Mouse (Mus musculus) MEL-GATA-1-ER (cell line): Measurements from ENCODE around the gene Ptpa.
A peak's percentile ranks its signal among the peaks of the same experiment; 100 is the strongest.

Source experiments
- DNase-seq: peaks from one replicate; pipeline ENCODE4 v3.0.0-alpha.2; 2012; ENCODE audit warnings: low read depth; ENCODE audit errors: extremely low read depth

Gene Ptpa

DNA sequence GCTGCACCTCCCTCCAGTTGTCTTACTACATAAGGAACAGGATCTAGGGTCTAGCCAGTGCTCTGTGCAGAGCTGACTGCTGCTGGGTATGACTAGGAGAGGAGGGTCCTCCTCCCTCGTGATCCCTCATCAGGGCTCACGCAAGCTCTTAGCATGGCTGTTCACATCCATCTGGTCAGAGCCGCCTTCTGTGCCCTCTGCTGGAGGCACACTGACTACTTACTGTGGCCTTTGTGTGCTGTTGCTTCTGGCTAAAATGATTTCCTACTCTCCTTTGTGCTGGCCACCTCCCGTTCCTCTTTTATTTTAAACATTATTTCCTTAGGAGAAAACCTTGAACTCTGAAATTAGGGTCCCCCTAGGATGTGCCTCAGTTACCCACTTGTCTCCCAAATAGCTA, 21.0 kb downstream of the Ptpa start:
- DNase-seq: no peak

DNA sequence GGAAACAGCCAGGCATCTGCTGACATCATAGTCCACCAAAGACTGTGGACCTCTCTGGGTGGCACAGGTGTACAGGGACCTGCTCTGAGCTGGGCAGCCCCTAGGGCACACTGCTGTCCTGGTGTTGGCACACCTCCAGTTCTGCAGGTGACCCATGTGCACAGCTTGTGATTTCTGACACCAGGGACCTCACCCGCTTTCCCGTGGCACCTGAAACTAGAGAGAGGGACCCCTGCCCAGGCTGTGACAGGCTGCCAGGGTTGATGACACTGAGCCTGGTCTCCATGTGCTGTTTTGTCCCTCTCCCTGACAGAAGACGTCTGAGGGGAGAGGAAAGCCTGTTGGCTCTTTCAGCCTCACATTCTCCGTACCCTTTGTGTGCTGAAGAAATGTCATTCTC, 22.0 kb downstream of the Ptpa start:
- no peak for DNase-seq

DNA sequence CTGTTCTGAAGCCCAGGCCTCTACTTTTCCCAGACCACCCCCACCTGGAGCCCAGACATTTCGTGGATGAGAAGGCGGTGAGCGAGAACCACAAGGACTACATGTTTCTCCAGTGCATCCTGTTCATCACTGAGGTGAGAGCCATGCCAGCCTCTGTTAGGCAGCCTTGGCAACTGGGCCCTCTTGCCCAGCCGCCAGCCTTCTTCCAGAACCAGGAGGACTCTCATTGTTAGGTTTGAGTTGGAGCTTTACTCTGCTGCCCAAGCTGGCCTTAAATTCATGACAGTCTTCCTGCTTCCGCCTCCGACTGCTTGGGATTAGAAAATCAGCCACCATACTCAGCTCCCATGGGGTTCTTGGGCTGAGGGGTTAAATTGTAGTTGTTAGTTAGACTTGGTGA, 23.8 kb downstream of the Ptpa start:
- no peak for DNase-seq

DNA sequence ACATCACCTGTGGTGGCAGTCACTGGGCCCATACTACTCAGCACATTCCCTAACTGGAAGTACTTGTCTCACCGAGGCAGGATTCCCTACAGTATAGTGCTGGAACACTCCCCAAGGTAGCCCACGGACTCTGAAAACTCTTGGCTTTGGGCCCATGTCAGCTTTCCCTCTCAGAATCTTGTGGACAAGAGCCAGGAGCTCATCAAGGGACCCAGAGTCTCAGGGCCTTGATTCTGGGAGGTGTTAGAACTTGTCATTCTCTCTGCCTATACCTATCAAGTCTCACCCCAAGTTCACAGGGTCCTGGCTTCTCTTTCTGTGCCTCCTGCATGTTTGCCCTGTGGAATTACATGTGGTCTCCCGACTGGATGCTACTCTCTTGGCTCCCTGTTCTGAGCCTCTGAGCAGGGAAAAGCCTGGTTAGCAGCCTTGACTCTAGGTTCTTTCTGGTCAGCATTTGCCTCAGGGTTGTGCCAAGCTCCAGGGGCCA, 24.4 kb downstream of the Ptpa start:
- DNase-seq: no peak

DNA sequence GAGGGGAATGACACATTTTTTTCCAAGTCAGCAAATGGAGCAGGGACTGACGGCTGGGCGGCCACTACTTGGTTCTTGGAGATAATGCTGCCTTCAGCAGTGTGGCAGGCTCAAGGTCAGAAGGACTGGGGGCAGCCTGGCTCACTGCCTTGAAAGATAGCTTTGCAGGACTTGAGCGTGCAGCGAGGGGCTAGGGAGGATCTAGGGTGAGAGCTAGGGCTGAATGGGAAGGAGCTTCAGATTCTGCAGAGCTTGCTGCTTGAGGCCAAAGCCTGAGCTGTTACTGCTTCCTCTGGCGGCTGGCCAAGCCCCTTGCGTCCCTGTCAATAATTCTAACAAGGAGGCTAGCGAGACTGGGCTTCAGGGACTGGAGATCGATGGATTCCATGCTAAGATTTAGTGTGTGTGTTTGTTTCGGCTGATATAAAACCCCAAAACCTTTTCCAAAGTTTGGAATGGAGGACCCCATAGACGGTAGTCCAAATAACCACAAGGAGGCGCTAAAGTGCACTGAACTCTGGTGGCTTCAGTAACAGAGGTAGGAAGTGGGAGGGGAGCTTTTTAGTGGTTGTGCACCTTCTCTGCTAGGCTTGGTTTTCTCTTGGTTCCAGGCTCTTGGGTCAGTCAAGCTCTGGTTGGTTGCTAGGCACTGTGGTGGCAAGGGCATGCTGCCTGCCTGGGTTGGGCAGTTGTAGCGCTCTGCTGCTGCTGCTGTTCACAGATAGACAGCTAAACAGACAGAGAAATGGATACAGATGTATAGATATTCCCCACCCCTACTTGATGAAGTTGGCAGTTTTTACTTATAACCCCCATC, 25.1 kb downstream of the Ptpa start:
- DNase-seq: peak; percentile 15

DNA sequence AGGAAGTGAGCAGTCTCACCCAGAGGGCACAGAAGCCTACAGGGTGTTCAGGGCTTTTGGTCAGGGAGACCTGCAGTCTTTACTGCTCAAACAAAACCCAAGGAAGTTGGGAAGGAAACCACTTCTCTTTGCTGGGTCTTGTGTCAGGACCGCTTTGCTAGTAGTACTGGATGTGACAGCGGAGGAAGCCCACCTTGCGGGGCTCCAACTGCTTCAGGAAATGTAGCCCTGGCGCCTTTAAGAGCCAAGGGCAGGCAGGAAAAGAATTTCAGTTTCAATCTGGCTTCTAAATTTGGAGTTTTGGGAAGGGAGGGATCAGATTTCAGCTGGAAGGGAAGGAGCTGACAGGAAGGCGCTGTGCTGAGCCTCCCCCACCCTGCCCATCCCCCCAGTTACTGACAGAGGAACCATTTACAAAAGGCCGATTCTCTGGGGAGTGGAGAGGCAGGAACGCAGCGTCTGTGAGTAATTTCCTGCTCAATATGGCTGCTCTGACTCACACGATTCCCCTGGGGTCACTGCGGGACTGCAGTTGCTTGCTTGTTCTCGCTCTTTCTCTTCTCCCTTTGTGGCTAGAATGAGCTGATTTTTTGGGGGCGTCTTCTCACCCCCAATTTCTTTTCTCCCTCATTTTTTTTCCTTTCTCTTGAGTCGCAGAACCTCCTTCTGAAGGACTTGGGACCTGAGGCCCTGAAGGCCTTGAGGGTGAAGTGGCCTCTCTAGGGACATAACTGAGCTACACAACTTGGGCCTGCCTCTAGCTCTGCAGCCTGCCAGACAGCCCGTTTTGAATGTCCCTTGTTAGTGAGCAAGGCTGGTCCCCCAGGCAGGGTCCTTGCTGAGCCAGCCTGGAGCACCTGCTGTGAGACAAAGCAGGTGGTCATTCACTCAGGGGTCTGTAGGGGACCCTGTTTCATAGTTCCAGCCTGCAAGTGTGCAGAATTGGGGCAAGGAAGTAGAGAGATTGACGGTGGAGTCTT, 26.0 kb downstream of the Ptpa start:
- DNase-seq: no peak

DNA sequence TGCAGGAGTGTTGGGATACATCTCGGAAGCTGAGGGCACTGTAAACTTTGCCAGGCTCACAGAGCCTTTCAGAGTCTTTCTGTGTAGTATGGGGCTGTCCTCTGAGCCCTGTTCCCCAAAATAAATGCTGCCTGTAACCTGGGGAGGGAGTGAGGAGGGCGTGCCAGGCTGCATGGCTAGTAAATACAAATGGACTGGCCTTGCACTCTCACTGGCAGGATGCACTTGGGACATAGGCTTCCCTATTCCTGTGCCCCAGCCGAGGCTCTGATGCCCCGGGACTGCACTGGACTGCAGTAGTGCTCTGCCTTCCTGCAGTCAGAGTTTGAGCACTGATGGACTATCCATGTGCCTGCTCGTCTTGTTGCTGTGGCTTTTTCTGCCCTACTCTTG, 26.7 kb downstream of the Ptpa start:
- no peak for DNase-seq

DNA sequence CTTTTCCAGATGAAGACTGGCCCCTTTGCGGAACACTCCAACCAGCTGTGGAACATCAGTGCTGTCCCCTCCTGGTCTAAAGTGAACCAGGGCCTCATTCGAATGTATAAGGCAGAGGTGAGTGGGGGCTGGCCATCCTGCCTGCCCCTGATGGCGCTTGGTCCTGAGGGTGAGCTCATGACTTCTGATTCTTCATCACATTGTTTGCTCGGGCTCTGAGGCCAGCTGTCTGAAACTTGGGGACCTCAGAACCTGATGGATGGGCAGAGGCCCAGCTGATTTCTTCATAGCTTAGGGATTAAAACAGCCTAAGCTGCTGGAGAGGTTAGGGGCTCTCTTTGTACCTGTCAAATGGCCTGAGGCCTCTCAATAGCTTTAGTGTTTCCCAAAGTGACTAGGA, 27.4 kb downstream of the Ptpa start:
- DNase-seq: no peak

DNA sequence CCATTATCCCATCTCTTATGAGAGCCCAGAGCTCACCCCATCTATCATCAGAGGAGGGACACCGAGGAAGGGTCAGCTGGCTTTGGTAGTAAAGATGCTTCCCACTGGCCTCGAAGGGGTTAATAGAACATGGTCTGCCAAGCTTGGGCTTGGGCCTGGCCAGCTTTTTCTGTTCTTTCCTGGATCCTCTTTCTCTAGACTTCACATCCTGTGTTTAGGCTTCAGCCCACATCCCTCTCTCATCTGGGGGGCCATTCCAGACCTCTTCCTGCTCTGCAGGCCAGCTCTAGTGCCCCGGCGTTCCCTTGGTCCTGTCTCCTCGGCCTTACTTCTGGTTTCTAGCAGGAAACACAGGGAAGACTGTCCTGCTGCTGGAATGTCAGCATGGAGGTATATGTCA, 28.2 kb downstream of the Ptpa start:
- DNase-seq: no peak

DNA sequence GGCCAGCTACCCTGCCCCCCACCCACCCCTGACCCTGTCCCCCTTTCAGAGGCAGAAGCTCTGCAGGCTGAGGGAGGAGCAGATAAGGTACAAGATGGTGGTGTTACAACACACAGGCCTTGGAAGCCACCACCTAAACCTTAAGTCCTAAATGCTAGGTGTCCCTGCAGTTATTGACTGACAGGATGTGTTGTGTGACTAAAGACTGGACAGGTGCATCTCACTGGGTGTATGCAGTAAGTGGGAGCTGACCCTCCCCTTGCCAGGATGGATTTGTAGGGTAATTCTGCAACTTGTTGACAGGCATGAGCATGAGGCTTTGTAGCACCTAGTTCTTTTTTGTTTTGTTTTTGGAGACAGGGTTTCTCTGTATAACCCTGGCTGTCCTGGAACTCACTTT, 28.6 kb downstream of the Ptpa start:
- DNase-seq: no peak

DNA sequence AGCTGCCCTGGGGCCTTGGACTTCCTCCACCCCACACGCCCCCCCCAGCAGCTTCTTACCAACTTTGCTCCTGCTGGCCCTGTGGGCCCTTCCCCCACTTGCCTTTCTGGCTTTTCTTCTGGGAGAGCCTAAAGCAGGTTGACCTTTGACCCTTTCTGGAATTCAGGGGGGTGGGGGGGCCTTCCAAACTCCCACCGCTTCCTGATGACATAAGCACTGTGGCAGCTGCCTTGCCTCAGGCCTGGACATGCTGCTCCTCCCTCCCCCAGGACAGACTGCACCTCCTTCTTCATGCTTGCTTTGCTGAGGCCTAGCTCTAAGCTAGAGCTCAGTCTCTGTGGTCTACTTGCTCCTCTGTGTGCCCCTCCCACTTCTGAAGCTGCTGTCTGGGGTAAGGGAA, 29.5 kb downstream of the Ptpa start:
- no peak for DNase-seq

DNA sequence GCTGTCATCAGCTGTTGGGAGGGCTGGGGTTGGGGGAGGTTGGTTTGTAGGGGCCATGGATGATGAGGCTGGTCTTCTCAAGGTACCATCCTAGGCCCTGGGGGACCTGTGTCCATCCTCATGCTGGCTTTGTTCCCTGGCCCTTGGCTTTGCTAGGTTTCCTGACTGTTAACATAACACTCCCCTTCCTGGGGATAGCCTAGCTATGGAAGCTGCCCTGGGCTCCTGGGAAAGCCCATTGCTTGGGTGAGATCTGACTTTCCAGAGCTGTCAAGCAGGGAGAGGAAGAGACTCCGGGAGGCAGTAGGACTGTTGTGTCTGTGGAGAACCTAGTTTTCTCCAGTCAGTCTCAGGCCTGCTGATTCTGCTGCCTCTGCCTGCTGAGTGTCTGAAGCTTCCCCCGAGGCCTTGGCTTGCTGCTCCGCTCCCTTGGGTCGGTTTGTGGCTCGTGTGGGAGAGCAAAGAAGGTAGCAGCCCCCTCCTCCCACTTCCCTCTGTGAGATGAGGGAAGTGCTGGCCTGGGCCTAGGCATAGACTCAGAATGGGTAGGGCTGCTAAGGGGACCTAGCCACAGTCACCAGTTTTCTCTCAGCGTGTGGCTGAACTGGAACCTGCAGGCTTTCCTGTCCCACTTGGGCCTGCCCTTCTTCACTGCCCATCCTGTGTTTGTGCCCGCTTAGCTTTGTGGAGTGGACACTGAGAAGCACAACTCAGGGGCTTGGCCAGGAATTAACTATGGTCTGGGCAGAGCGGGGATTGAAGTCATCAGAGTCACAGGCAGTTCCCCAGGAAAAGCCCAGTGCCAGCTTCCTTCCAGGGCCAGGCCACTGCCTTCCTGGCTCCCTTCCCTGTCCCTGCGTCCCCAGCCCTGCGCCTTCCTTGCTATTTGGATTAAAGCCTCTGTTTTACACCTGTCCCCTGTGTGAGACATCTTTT, 31.3 kb downstream of the Ptpa start:
- no peak for DNase-seq

DNA sequence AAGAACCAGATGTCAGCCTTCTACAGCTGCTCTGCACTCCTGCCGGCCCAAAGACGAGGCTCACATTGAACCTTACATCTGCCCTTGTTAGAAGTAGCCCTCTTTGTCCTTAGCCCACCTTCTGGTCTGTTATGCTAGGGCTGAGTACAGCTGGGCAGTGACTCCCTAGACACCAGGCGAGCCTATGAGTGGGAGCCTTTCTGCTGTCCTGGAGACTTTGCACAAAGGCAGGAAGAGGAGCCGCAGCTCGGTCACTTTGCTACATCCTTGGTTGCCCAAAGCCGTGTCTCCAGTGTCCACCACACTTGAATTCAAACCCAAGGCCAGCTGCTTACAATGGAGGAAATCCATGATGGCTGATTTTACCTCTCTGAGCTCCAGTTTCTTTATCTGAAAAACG, 32.5 kb downstream of the Ptpa start:
- no peak for DNase-seq

DNA sequence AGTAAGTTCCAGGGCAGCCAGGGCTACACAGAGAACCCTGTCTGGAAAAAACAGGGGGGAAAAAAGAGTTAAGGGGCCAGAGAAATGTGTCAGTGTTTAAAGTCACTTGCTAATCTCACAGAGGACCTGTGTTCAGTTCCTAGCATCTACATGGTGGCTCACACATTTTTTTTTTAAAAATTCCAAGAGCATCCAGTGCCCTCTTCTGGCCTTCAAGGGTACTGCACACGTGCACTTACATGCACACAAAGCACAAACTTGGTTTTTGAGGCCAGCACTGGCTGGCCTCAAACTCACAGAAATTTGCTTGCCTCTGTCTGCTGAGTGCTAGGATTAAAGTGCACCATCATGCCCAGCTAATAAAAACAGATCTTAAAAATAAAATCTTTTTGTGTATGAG, 34.7 kb downstream of the Ptpa start:
- DNase-seq: no peak

DNA sequence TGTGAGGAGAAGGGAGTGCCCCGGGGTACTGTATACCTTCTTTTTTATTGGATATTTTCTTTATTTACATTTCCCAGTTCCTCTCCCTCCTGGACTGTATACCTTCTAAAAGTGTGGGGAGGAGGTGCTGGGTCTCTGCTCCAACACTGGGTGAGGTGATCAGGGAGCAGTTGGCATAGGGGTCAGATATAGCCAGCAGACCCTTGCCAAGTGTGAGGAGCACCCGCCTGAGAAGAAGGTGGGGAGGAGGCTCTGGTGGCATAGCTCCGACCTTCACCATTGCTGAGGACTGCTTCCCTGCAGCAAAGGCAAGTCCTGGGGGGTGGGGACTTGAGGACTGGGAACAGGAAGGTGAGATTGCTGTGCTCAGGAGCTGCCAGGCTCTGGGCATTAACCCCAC, 35.7 kb downstream of the Ptpa start:
- DNase-seq: no peak

DNA sequence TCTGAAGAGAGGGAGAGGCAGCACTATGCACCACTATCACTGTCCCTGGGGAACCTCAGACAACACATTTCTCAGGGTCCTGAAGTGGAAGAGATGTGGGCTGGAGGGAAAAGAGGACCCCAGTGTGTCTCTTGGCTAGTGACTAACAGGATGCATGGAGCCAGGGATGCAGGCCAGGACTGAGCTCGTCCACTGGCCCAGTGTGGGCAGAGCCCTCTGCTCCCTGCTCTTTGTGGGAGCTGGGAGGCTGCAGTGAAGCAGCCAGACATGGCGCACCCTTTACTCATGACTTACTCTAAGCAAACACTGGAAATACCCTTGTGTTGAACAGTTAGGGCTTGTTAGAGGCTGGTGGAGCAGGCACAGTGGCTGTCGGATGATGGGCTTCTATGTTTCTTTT, 37.7 kb downstream of the Ptpa start:
- DNase-seq: no peak

DNA sequence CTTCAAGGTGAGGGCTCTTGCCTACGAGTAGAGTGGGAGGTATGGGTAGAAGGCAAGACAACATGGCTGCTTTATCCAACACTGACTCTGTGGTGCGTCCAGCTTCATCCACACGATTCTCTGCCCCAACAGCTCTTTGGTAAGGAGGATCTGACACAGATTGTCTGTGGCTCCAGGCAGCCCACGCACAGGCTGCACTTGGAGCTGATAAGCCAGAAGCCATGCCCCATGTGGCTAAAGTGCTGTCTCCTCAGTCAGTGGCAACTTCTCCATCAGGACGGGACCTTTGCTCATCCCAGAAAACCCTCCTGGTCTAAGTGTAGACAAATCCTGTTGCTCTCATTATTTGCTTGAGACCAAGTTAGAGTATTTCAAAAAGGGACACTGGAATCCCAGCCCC, 38.7 kb downstream of the Ptpa start:
- DNase-seq: no peak

DNA sequence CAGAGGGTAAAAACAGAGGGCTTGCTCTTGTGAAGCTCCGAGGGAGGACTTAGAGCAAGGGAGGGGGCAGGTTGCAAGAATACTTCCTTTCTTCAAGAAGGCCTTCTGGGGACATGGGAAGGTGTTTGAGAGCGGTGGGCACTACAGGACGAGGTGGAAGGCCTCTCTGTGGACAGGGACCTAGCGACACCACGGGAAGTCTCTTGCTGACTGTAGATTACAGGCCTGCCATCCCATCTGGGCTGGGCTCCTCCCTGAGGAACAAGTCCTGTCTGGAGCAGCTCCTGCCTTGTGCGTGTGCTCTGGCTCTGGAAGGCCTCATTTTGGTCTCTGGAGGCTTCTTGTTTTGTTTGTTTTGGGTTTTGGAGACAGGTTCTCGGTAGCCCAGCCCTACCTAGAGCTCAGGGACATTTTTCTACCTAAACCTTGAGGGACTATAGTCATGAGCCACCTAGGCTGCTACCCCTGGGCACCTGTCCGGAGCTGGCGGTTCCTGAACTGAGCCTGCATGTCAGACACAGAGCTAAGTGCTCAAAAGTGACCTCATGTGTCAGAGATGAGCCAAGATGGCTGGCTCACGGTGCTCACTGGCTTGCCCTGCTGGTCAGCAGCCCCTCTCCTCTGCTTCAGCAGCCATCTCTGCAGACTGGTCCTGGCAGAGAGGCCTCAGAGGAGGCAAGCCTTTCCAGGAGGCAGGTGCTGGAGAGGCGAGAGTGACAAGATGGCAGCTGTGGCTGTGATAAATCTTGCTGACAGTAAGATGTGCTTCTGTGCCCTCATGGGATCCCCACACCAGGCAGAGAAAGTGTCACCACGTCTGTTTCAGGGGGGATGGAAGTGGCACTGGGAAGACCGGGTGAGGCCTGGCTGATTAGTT, 40.5 kb downstream of the Ptpa start:
- no peak for DNase-seq

DNA sequence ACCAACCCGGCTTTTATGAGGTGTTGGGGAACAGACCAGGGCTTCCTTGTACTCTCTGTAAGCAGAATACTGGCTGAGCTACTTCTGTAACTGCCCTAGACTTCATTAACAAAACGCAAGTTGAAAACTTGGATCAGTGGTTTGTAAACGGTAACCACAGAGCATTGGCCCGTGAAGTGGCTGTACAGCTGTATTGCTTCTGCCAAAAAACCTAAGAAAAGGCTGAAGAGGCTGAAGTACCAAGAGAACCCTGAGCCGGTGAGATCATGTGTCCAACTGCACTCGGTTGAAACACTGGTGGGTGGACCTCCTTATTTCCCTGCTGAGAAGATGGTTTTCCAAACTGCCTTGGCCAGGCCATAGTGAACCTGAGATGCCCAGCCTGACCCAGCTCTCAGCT, 42.5 kb downstream of the Ptpa start:
- no peak for DNase-seq

DNA sequence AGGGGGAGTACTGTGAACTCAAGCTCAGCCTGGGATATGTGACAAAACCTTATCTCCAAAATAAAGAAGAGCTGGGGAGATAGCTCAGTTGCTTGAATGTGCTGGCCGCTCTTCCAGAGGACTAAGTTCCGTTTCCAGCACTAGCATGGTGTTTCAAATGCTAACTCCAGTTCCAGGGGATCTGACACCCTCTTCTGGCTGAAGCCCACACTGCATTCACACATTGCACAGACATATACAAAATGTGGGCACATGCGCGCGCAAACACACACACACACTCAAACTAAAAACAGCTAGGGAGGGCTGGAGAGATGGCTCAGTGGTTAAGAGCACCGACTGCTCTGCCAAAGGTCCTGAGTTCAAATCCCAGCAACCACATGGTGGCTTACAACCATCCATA, 43.4 kb downstream of the Ptpa start:
- no peak for DNase-seq
